Mouse (Mus musculus) liver, embryonic 13.5 days (tissue): ENCODE results near the gene Gba. TPM values are rescaled to one million over a fixed set of nuclear protein-coding genes. Genes with fewer than 3 reads are reported as not detected.

Source experiments
- microRNA counts: library from miRNA; unstranded; fragments of <30 nt; microRNA quantifications from one replicate; lab custom pipeline; 2016
- microRNA-seq: library from miRNA; unstranded; fragments of <30 nt; microRNA quantifications from one replicate; pipeline ENCODE4, GENCODE M21; 2016
- polyA plus RNA-seq: library from polyadenylated mRNA; unstranded; fragments of >200 nt; fragmentation: Nextera tagmentation; extraction: Ambion mirVana; gene quantifications from 2 replicates; pipeline ENCODE4 v1.2.1, GENCODE M21; 2015

Gba gene
- polyA plus RNA-seq, 1 experiment from 2014 or later: 21.7 TPM

MicroRNA genes within 50 kb of the gene (microRNA counts, 519-probe panel; counts per million panel counts)
- microRNA mmu-miR-92b (lab: Ali Mortazavi, UCI): 114 counts per million

Small RNA genes within 50 kb of the gene (microRNA-seq; reads per million reads assigned to microRNA genes)
- gene Mir92b: 86.1 reads per million, percentile 49 among the genes with 10 or more reads in this experiment

Other genes starting within 250 kb of the Gba start
- gene Rusc1, start 109.6 kb upstream of the Gba start, polyA plus RNA-seq: 5.5 and 5.9 TPM in 2 replicates
- not detected in 2 replicates for gene Gm43738, start 101.8 kb upstream of the Gba start, polyA plus RNA-seq
- gene Fdps, start 101.0 kb upstream of the Gba start, polyA plus RNA-seq: 274 and 295 TPM in 2 replicates
- 133 and 136 TPM in 2 replicates for gene Pklr, start 66.8 kb upstream of the Gba start, polyA plus RNA-seq
- 0.75 and 0.78 TPM in 2 replicates for gene Hcn3, start 42.7 kb upstream of the Gba start, polyA plus RNA-seq
- 10.3 and 10.8 TPM in 2 replicates for gene Clk2, start 38.1 kb upstream of the Gba start, polyA plus RNA-seq
- 67.4 and 72.1 TPM in 2 replicates for gene Scamp3, start 25.5 kb upstream of the Gba start, polyA plus RNA-seq
- gene Fam189b, start 19.8 kb upstream of the Gba start, polyA plus RNA-seq: 2.8 and 3.9 TPM in 2 replicates
- gene Thbs3, start 12.3 kb downstream of the Gba start, polyA plus RNA-seq: 1.0 and 1.5 TPM in 2 replicates
- 152 and 155 TPM in 2 replicates for gene Mtx1, start 24.2 kb downstream of the Gba start, polyA plus RNA-seq
- 0.14 and 0.51 TPM in 2 replicates for gene Muc1, start 26.1 kb downstream of the Gba start, polyA plus RNA-seq
- 152 and 155 TPM in 2 replicates for gene Krtcap2, start 43.0 kb downstream of the Gba start, polyA plus RNA-seq
- gene Trim46, start 43.4 kb downstream of the Gba start, polyA plus RNA-seq: 0.14 and 0.23 TPM in 2 replicates
- 57.2 and 64.5 TPM in 2 replicates for gene Dpm3, start 56.4 kb downstream of the Gba start, polyA plus RNA-seq
- 17.4 and 18.0 TPM in 2 replicates for gene Slc50a1, start 67.6 kb downstream of the Gba start, polyA plus RNA-seq
- gene Efna1, start 78.2 kb downstream of the Gba start, polyA plus RNA-seq: 4.3 and 4.6 TPM in 2 replicates
- gene Efna3, start 120.0 kb downstream of the Gba start, polyA plus RNA-seq: 0.32 and 0.41 TPM in 2 replicates
- gene Efna4, start 135.1 kb downstream of the Gba start, polyA plus RNA-seq: 1.0 and 1.2 TPM in 2 replicates
- gene Adam15, start 147.1 kb downstream of the Gba start, polyA plus RNA-seq: 9.5 and 9.6 TPM in 2 replicates
- gene Dcst2, start 159.0 kb downstream of the Gba start, polyA plus RNA-seq: 0.07 and 0.08 TPM in 2 replicates
- not detected in 2 replicates for gene Dcst1, start 162.3 kb downstream of the Gba start, polyA plus RNA-seq
- gene Zbtb7b, start 191.8 kb downstream of the Gba start, polyA plus RNA-seq: 0.97 and 1.8 TPM in 2 replicates
- gene Lenep, start 199.9 kb downstream of the Gba start, polyA plus RNA-seq: not detected in 2 replicates
- 18.0 and 18.7 TPM in 2 replicates for gene Flad1, start 208.9 kb downstream of the Gba start, polyA plus RNA-seq
- gene Cks1b, start 215.5 kb downstream of the Gba start, polyA plus RNA-seq: 282 and 301 TPM in 2 replicates
- gene Shc1, start 215.5 kb downstream of the Gba start, polyA plus RNA-seq: 42.3 and 51.4 TPM in 2 replicates
- gene Pygo2, start 227.3 kb downstream of the Gba start, polyA plus RNA-seq: 11.0 and 12.0 TPM in 2 replicates
- 6.0 and 6.8 TPM in 2 replicates for gene Pbxip1, start 233.8 kb downstream of the Gba start, polyA plus RNA-seq